Mouse (Mus musculus) G1E-ER4 (cell line): ENCODE data around the gene Egfr. TPM values are rescaled to one million over a fixed set of nuclear protein-coding genes. Genes with fewer than 3 reads are reported as not detected.

Experiments
- GATA1 ChIP-seq: IDR thresholded peaks from one replicate; pipeline ENCODE4 v1.8.0; 2012; ENCODE audit warnings: low read length, inconsistent platforms
- polyA plus RNA-seq: library from polyadenylated mRNA; stranded (reverse); fragments of >175 nt; gene quantifications from 2 replicates; pipeline ENCODE4 v1.2.3, GENCODE M21; 2012

The Egfr gene
- polyA plus RNA-seq: not detected in 2 replicates

DNA sequence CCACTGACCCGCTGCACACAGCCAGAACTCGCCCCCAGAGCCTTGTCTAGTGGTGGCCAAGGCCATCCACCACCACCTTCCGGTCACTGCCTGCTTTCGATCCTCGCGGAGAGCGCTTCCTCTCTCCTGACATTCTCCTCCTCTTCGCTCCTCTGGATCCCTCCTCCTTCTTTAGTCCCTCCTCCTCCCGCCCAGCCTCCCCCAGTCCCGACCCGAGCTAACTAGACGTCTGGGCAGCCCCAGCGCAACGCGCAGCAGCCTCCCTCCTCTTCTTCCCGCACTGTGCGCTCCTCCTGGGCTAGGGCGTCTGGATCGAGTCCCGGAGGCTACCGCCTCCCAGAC, at the start of gene Egfr:
Gene Egfr, plus strand, starts transcription at position 197 of the 342 bp plus-strand sequence.
- no peak for TF ChIP-seq GATA1

DNA sequence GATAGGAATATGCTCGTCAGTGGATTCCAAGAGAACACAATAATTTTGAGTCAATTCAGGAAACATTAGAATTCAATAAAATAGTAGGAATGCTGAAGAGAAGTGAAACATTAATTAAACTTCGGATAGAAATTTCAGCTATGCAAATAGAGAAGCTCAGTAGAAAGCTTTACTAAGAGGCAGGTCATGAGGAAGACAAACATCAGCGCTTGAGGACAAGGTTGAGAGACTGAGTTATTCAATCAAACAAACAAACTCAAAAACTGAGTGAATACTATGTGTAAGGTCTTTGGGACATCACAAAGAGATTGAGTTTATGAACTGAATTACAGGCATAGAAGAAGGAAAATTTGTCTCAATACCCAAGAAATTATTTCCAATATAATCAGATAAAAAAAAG, 48.8 kb upstream of the Egfr start:
- TF ChIP-seq GATA1: no peak

DNA sequence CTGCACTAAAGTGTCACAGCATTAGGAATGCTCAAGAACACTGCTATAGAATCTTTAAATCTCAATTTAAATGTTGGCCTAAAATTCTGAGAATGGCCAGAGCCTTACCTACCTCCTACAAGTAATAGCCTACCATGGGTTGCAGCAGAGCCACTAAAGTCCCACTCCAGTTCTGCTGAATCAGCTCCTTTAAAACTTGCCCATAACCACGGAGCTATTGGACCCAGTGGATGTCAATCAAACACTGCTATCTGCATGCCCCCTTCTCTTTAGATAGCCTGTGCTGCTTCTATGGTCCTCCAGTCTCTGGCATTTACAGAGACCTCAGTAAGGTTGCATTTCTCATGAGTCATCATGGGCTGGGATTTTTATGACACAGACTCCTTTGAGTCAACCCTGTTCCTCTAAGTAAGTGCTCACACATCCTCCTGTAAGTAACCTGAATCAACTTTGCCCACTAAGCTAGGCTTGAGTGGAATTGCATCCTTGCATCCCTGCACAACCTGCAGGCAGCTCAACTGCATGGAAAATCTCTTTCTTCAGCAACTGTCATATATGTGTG, 16.8 kb upstream of the Egfr start:
- TF ChIP-seq GATA1: no peak

- no peak for TF ChIP-seq GATA1
These were observed 14.7 kb upstream of the Egfr start for GRCm38 (mm10) chr11:16737323-16737722.

GRCm38 (mm10) chr11:16738691-16739090, 13.3 kb upstream of the Egfr start:
- no peak for TF ChIP-seq GATA1

- TF ChIP-seq GATA1: no peak
These were observed 12.8 kb upstream of the Egfr start for GRCm38 (mm10) chr11:16739155-16739554.

- TF ChIP-seq GATA1: no peak
These were observed 11.1 kb upstream of the Egfr start for GRCm38 (mm10) chr11:16740691-16741611.

DNA sequence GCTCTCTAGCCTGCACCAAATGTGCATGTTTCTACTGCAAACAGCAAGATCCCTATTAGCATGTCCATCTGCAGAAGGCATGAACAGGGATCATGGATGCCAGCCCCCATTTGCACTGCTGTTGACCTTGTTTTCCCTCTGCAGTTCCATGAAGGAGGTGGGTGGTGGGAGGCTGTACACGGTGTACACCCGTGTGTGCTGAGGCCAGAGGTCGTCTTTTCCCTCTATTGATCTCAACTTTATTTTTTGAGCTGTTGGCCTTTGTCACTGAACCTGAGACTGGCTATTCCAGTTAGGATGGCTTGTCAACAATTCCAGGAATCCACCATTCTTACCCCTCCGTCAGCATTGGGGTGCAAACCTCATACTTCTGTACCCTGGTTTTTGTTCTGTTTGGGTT, 9.8 kb upstream of the Egfr start:
- no peak for TF ChIP-seq GATA1

DNA sequence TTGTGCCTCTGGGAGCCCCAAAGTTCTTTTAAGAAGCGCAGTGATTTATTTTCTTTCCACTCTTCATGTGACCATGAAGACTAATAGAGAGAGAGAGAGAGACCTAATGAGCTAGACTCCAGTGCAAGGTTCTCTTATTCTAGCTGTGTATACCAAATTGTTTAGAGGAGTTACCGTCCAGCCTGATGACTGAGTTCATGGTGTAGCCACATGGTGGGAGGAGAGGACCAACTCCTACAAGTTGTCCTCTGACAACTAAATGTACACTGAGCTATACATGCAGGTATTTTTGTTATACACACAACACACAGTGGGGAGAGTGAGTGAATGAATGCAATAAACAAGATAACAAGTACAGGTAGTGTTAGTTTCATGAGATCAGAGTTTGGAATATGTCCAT, 9.2 kb upstream of the Egfr start:
- no peak for TF ChIP-seq GATA1

DNA sequence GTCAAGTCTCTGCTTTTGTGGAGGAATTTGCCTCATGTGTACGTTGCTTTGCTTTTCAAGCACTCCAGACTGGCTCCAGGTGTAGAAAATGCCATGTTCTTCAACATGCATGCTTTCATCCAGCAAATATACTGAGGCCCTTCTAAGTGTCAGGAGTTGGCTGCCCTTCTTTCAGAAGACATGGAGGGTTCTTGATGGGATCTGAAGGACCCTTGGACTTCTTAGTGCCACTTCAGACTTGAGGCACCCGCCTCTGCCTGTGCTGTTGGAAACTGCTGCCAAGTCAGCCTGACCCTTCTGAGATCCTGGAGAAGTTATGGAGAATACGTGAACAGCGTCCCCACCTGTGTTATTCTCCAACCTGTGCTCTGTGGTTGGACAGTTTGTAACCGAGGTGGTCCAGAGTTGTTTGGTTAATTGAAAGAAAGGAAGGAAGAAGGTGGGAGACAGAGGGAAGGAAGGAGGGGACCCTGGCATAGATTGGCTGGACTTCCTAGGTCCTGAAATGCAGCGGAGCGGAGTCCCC, 483 bp upstream of the Egfr start:
- TF ChIP-seq GATA1: no peak

DNA sequence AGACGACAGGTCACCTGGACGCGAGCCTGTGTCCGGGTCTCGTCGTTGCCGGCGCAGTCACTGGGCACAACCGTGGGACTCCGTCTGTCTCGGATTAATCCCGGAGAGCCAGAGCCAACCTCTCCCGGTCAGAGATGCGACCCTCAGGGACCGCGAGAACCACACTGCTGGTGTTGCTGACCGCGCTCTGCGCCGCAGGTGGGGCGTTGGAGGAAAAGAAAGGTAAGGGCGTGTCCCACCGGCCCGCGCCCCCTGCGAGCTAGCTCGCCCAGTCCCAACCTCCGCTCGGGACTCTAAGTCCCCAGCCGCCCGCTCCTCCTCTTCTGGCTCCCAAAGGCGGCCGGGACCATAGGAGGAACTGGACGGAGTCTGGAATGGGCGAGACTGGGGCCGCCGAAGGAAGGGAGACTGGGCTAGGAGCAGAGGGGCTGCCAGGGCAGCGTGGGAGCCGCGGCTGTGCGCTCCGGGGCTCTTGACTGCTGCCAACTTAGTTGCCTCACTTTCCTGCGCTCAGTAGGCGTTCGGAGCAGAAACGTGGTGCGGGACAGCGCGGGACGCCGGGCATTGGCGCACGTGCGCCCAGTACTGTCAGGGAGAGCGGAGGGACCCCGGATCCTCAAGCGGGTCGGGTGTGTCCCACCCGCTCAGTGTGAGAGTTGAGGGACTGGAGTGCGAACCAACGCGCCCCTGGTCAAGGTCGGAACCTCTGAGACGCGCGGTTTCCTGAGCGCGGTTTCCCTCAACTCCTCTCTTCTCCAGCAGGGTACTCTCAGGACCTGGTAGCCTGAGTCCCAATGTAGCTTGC, 548 bp downstream of the Egfr start:
- no peak for TF ChIP-seq GATA1

- no peak for TF ChIP-seq GATA1
These were observed 1.4 kb downstream of the Egfr start for GRCm38 (mm10) chr11:16753154-16754040.

GRCm38 (mm10) chr11:16759930-16760329, 7.9 kb downstream of the Egfr start:
- no peak for TF ChIP-seq GATA1

DNA sequence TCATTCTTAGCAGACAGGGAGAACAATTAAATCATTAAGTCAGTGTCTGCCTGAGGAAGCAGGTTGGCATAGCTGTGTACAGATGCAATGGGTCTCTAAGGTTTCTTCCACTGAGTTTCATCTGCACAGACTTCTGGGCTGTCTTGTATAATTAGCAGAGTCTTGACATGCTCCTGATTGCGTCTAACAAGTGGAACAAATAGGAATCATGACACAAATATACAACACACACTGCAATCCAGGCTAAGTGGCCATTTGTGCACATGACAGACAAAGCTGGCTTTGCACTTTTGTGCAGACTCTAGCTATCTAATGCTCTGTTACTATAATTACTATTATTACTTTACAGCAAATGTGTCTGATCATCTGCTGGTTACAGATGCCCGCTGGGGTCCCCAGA, 9.2 kb downstream of the Egfr start:
- no peak for TF ChIP-seq GATA1
